ENCODE assay signal across 14 mouse cellular contexts in genomic region chr11:93095588-93095987, GRCm38 (mm10). TPM values are rescaled to one million over a fixed set of nuclear protein-coding genes. Genes with fewer than 3 reads are reported as not detected.
A peak's percentile ranks its signal among the peaks of the same experiment; 100 is the strongest.
DNase-seq lines count a peak whose midpoint lies in the region; TF ChIP-seq lines count a peak whose summit lies in the region.
"Had no signal": no experiment of that assay in that cellular context is flagged by ENCODE, and none has a peak within 500 bp of the region (broad histone marks: within the 10 kb centered on the region; RNA-seq: fewer than 3 reads in every experiment).

No protein-coding gene starts in this region.

- DNase-seq in cerebellum, postnatal 25 days: peak; percentile 19 to 44
- DNase-seq in cerebellum, adult 9-11 months: no peak
- DNase-seq in left cerebral cortex, adult 2 months (ENCODE audit: extremely low spot score in 1 of 2, low spot score in 2 of 2): no peak
- no peak for DNase-seq in left cerebral cortex, postnatal 4 days
- DNase-seq in A20 (ENCODE audit: low read depth, low spot score) (peak; percentile 2), ZHBTc4 (ENCODE audit: low read depth, low spot score) (peak; percentile 28)
- DNase-seq in ovary, postnatal 36 days (ENCODE audit: low spot score): no peak
- DNase-seq: kidney, postnatal 25 days; liver, embryonic 13.5 days; lung, postnatal 4 days; thymus, postnatal 25 days had no signal

- TF ChIP-seq CTCF in left cerebral cortex, adult 2 months (IDR thresholded peaks at IDR 0.05): peak; percentile 58

- H3K4me3 ChIP-seq in left cerebral cortex, adult 2 months: no peak overlapping the region
- H3K4me3 ChIP-seq: embryonic facial prominence, embryonic 13.5 days; intestine, embryonic 15.5 days; liver, embryonic 13.5 days; midbrain, embryonic 13.5 days had no signal

- intact Hi-C loops in left cerebral cortex, adult 2 months (cut with DNase I): loop anchor here (10.0 kb wide), 1 partner anchor 691 kb away; no protein-coding TSS in a partner anchor
- intact Hi-C loops in left cerebral cortex, postnatal 4 days (cut with DNase I): loop anchor here (5.0 kb wide), 1 partner anchor 1808 kb away; no protein-coding TSS in a partner anchor

- no peak overlapping the region for H3K27ac ChIP-seq in left cerebral cortex, adult 2 months
- H3K27ac ChIP-seq: embryonic facial prominence, embryonic 13.5 days; intestine, embryonic 15.5 days; liver, embryonic 13.5 days; midbrain, embryonic 13.5 days had no signal

RNA-seq across cellular contexts. Expression of gene Car10, which starts 2.2 kb away (rescaled TPM):
- 100 to 1,000 TPM; 144 to 153 TPM for total RNA-seq in left cerebral cortex, adult 2 months (2021)
- total RNA-seq in left cerebral cortex, postnatal 4 days (2021): 10 to 100 TPM; 13.7 to 24.0 TPM

Comparison
In these comparisons a context has a peak if more than half of its experiments do, and no peak if none do; other contexts are left out.
1. DNase-seq: peak in cerebellum, postnatal 25 days (2 of 2), A20 (single experiment) and ZHBTc4 (single experiment); none in cerebellum, adult 9-11 months (single experiment), left cerebral cortex, adult 2 months (0 of 2), left cerebral cortex, postnatal 4 days (single experiment) and ovary, postnatal 36 days (single experiment).
2. RNA of gene Car10, which starts 2.2 kb away (total RNA-seq): 144 to 153 TPM in left cerebral cortex, adult 2 months; 13.7 to 24.0 TPM in left cerebral cortex, postnatal 4 days; every median in the first group is over 4 times any median in the second.